Mouse (Mus musculus) kidney, adult 2 months (tissue): ENCODE measurements around the gene Otub1. TPM values are rescaled to one million over a fixed set of nuclear protein-coding genes. Genes with fewer than 3 reads are reported as not detected.

Source experiments
- DNase-seq: peaks from one replicate; pipeline ENCODE4 v3.0.0; 2021
- H3K27ac ChIP-seq: fragments of 200-500 bp; 2 replicates; pipeline ENCODE4 v1.5.1; 2012; ENCODE audit warnings: low read depth, low read length, control low read depth, inconsistent platforms; ENCODE audit not compliant: insufficient read depth
- H3K27me3 ChIP-seq: fragments of 200-500 bp; replicated peaks from 2 replicates; pipeline ENCODE4 v1.6.1; 2012; ENCODE audit warnings: mild to moderate bottlenecking, moderate library complexity, low read length, inconsistent platforms; ENCODE audit not compliant: control insufficient read depth, insufficient read depth
- H3K36me3 ChIP-seq: fragments of 200-500 bp; 2 replicates; pipeline ENCODE4 v1.6.1; 2012; ENCODE audit warnings: mild to moderate bottlenecking, moderate library complexity, low read length, inconsistent platforms; ENCODE audit not compliant: control insufficient read depth, insufficient read depth
- H3K4me1 ChIP-seq: fragments of 200-500 bp; 2 replicates; pipeline ENCODE4 v1.6.1; 2011; ENCODE audit warnings: low read length; ENCODE audit not compliant: control insufficient read depth, insufficient read depth
- H3K4me3 ChIP-seq: fragments of 200-500 bp; 2 replicates; pipeline ENCODE4 v1.5.1; 2011; ENCODE audit warnings: mild to moderate bottlenecking, low read depth, low read length, control low read depth; ENCODE audit not compliant: insufficient read depth
- CTCF ChIP-seq: fragments of 200-500 bp; conservative IDR thresholded peaks from 2 replicates; pipeline ENCODE4 v1.5.1; 2011; ENCODE audit warnings: low read depth, mild to moderate bottlenecking, control low read depth, low read length, moderate library complexity, mixed read lengths; ENCODE audit not compliant: insufficient read depth, insufficient read length
- POLR2A ChIP-seq: fragments of 200-500 bp; IDR thresholded peaks from one replicate; pipeline ENCODE4 v1.6.1; 2011; ENCODE audit warnings: low read depth, low read length, control low read depth
- WGBS: fragments of 180-500 bp; shearing (Covaris S2); methylation state at CpG from one replicate; pipeline ENCODE4 v1.1.7; 2018; 5-methylcytosine and 5-hydroxymethylcytosine counted together
- polyA plus RNA-seq: library from polyadenylated mRNA; depleted of rRNA; stranded (reverse); fragments of >200 nt; gene quantifications from 2 replicates; pipeline ENCODE4 v1.2.3, GENCODE M21; 2012

Otub1 gene
- polyA plus RNA-seq, 1 experiment, result 122 TPM

- no peaks in the 10 kb centered on the region for H3K27me3 ChIP-seq
- DNase-seq, result no peak
- 2% methylated on average over 35 of the region's 35 CpGs for WGBS
These were observed 41.2 kb downstream of the Otub1 start for GRCm38 (mm10) chr19:7164820-7165323.

GRCm38 (mm10) chr19:7164238-7164637 lies 41.9 kb downstream of the Otub1 start:
- WGBS, result 15% methylated on average over 6 of the region's 6 CpGs
- no peaks in the 10 kb centered on the region for H3K27me3 ChIP-seq

More at GRCm38 (mm10) chr19:7164820-7165323, 41.2 kb downstream of the Otub1 start:
- no peak for TF ChIP-seq POLR2A
- Histone ChIP-seq H3K27ac (peak overlapping the region; percentile 81), H3K4me3 (peak overlapping the region; percentile 62), H3K4me1 (peaks cover 21% of the 10 kb centered on the region), H3K36me3 (no peaks in the 10 kb centered on the region)

DNA sequence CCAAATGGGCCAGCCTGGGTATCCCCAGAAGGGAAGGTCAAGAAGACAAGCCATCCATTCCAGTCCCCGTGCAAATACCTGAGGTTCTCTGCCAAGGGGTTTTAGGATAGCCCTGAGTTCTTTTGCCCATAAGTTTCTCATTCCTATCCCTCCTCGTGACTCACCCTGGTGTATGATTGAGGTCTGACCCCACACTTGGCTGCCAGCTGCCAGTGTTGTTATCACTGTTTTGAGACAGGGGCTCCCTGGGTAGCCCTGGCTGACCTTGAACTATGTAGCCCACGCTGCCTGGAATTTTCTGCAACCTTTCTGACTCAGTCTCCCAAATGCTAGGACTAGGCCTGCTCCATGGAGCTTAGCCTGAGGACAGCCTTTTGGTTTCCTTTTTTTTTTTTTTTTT lies 45.1 kb downstream of the Otub1 start:
- Histone ChIP-seq H3K36me3 (no peaks in the 10 kb centered on the region), H3K4me3 (no peak overlapping the region), H3K4me1 (peaks cover 24% of the 10 kb centered on the region), H3K27ac (no peak overlapping the region), H3K27me3 (no peaks in the 10 kb centered on the region)
- WGBS, result 62% methylated on average over 3 of the region's 3 CpGs
- no peak for DNase-seq
- no peak for TF ChIP-seq CTCF

More at GRCm38 (mm10) chr19:7164238-7164637, 41.9 kb downstream of the Otub1 start:
- no peaks in the 10 kb centered on the region for H3K36me3 ChIP-seq
- H3K4me3 ChIP-seq, result peak overlapping the region; percentile 62
- no peak overlapping the region for H3K27ac ChIP-seq
- peaks cover 27% of the 10 kb centered on the region for H3K4me1 ChIP-seq
- TF ChIP-seq CTCF, result no peak
- no peak for TF ChIP-seq POLR2A
- no peak for DNase-seq

- Histone ChIP-seq H3K4me1 (peaks cover 24% of the 10 kb centered on the region), H3K27ac (peak overlapping the region; percentile 47), H3K4me3 (no peak overlapping the region), H3K36me3 (no peaks in the 10 kb centered on the region), H3K27me3 (no peaks in the 10 kb centered on the region)
- peak; percentile 85 for DNase-seq
- no peak for TF ChIP-seq POLR2A
- peak; percentile 78 for TF ChIP-seq CTCF
- 18% methylated on average over 14 of the region's 14 CpGs for WGBS
These were observed 45.8 kb downstream of the Otub1 start for GRCm38 (mm10) chr19:7160151-7160906.

DNA sequence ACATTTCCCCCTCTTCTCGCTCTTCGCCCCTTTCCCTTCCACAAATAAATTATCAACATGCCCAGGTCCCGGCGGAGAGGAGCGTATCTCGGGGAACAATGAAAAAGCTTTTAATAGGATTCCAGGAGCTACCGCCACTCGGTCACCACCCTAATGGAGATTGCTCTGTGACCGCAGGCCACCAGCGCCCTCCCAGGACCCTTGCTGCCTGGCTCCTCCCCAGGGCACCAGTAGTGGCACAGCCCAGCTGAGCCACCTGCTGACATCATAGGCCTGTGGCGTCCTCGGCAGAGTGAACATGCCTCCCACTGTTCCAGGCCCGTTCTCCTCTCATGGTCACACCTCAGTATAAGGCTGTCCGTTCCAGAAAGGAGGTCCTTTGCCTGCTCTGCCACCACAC lies 48.4 kb downstream of the Otub1 start:
- Histone ChIP-seq H3K27ac (no peak overlapping the region), H3K27me3 (no peaks in the 10 kb centered on the region), H3K36me3 (no peaks in the 10 kb centered on the region), H3K4me3 (no peak overlapping the region), H3K4me1 (peaks cover 22% of the 10 kb centered on the region)
- DNase-seq, result no peak
- 48% methylated on average over 14 of the region's 14 CpGs for WGBS
- TF ChIP-seq CTCF (no peak), POLR2A (no peak)

GRCm38 (mm10) chr19:7155196-7155595 lies 50.9 kb downstream of the Otub1 start:
- H3K4me1 ChIP-seq, result peaks cover 23% of the 10 kb centered on the region
- H3K27me3 ChIP-seq, result no peaks in the 10 kb centered on the region
- no peaks in the 10 kb centered on the region for H3K36me3 ChIP-seq
- H3K27ac ChIP-seq, result no peak overlapping the region
- TF ChIP-seq CTCF (no peak), POLR2A (no peak)
- no peak overlapping the region for H3K4me3 ChIP-seq
- DNase-seq, result peak; percentile 48
- 50% methylated on average over 6 of the region's 6 CpGs for WGBS

GRCm38 (mm10) chr19:7153232-7153631 lies 52.9 kb downstream of the Otub1 start:
- Histone ChIP-seq H3K27ac (no peak overlapping the region), H3K27me3 (no peaks in the 10 kb centered on the region), H3K4me3 (no peak overlapping the region), H3K4me1 (peaks cover 18% of the 10 kb centered on the region), H3K36me3 (no peaks in the 10 kb centered on the region)
- no peak for TF ChIP-seq POLR2A
- no peak for TF ChIP-seq CTCF
- DNase-seq, result no peak
- 67% methylated on average over 7 of the region's 7 CpGs for WGBS
